Mouse (Mus musculus) embryonic fibroblast, embryonic 13.5 days (primary cell): Measurements from ENCODE around the gene Tatdn3.

Experiments
- CTCF ChIP-seq: IDR thresholded peaks from 2 replicates; pipeline ENCODE4 v1.5.1; 2011; ENCODE audit warnings: mild to moderate bottlenecking, control low read depth, low read length, moderate library complexity, borderline replicate concordance; ENCODE audit not compliant: insufficient read depth
- POLR2A ChIP-seq: IDR thresholded peaks from 2 replicates; pipeline ENCODE4 v1.6.1; 2011; ENCODE audit warnings: low read depth, mild to moderate bottlenecking, control low read depth, low read length, moderate library complexity

DNA sequence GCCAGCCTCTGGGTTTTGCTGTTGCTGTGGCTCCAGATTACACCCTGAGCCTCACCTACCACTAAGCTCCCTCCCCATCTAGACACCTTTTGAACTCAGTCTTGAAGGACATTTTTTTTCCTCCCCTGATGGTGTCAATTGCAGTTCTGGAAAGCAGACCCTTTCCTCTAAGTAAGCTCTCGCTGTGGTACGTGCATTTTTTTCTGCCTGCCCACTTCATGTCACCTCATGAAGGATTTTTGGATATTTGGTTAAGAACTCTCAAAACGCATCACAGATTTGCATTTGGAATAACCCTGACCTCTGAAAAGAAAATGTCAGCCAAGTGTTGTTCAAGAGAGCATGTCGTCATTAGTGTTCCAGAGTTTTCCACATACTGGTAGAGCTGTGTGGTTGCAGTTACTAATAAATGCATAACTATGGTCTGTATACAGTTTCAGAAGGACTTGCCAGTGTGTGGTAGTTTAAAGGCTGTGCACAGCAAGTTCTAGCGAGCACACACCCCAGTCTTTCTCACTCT is 37.1 kb upstream of the Tatdn3 start:
- TF ChIP-seq POLR2A (no peak), CTCF (no peak)
